Mouse (Mus musculus): ENCODE results near the gene Ints3. TPM values are rescaled to one million over a fixed set of nuclear protein-coding genes. Genes with fewer than 3 reads are reported as not detected.

The Ints3 gene
- polyA plus RNA-seq, 1 experiment from 2014 or later, result 17.9 TPM

- H3K4me1 ChIP-seq (replicated peaks; ENCODE audit: insufficient read depth, low read length), result no peaks in the 10 kb centered on the region
- no peak overlapping the region for H3K4me3 ChIP-seq (replicated peaks; ENCODE audit: low read depth, low read length)
- no peak overlapping the region for H3K27ac ChIP-seq
- 66% methylated on average over 4 of the region's 4 CpGs for WGBS
- H3K9me3 ChIP-seq (replicated peaks; ENCODE audit: low read length), result no peaks in the 10 kb centered on the region
- DNase-seq (ENCODE audit: low spot score), result no peak
- no peak overlapping the region for H3K9ac ChIP-seq (ENCODE audit: low read depth, low read length)
- TF ChIP-seq CTCF (IDR thresholded peaks at IDR 0.05; ENCODE audit: low read depth), result no peak
- H3K27me3 ChIP-seq (ENCODE audit: insufficient read depth, low read length), result no peaks in the 10 kb centered on the region
- no peak for ATAC-seq (replicated peaks; ENCODE audit: low FRiP score, low read depth)
- H3K4me2 ChIP-seq (ENCODE audit: low read length), result no peak overlapping the region
- H3K36me3 ChIP-seq (ENCODE audit: insufficient read depth, low read length), result peaks cover 95% of the 10 kb centered on the region
Measured at GRCm38 (mm10) chr3:90404609-90405008, 28.8 kb downstream of the Ints3 start.

- 80% methylated on average over 3 of the region's 3 CpGs for WGBS
- Histone ChIP-seq H3K9me3 (replicated peaks; ENCODE audit: low read length) (no peaks in the 10 kb centered on the region), H3K36me3 (ENCODE audit: insufficient read depth, low read length) (peaks cover 95% of the 10 kb centered on the region), H3K9ac (ENCODE audit: low read depth, low read length) (no peak overlapping the region), H3K27me3 (ENCODE audit: insufficient read depth, low read length) (no peaks in the 10 kb centered on the region), H3K4me3 (replicated peaks; ENCODE audit: low read depth, low read length) (no peak overlapping the region), H3K4me1 (replicated peaks; ENCODE audit: insufficient read depth, low read length) (no peaks in the 10 kb centered on the region), H3K4me2 (ENCODE audit: low read length) (no peak overlapping the region), H3K27ac (no peak overlapping the region)
- TF ChIP-seq CTCF (IDR thresholded peaks at IDR 0.05; ENCODE audit: low read depth), result no peak
- DNase-seq (ENCODE audit: low spot score) (no peak), ATAC-seq (replicated peaks; ENCODE audit: low FRiP score, low read depth) (no peak)
Measured at GRCm38 (mm10) chr3:90404121-90404520, 29.3 kb downstream of the Ints3 start.

GRCm38 (mm10) chr3:90400993-90401392 is 32.4 kb downstream of the Ints3 start:
- Histone ChIP-seq H3K27me3 (ENCODE audit: insufficient read depth, low read length) (no peaks in the 10 kb centered on the region), H3K4me2 (ENCODE audit: low read length) (no peak overlapping the region), H3K4me3 (replicated peaks; ENCODE audit: low read depth, low read length) (no peak overlapping the region), H3K9ac (ENCODE audit: low read depth, low read length) (no peak overlapping the region), H3K9me3 (replicated peaks; ENCODE audit: low read length) (no peaks in the 10 kb centered on the region), H3K27ac (no peak overlapping the region), H3K36me3 (ENCODE audit: insufficient read depth, low read length) (peaks cover 81% of the 10 kb centered on the region), H3K4me1 (replicated peaks; ENCODE audit: insufficient read depth, low read length) (no peaks in the 10 kb centered on the region)
- ATAC-seq (replicated peaks; ENCODE audit: low FRiP score, low read depth) (no peak), DNase-seq (ENCODE audit: low spot score) (no peak)
- WGBS, result 77% methylated on average over 4 of the region's 4 CpGs
- no peak for TF ChIP-seq CTCF (IDR thresholded peaks at IDR 0.05; ENCODE audit: low read depth)

GRCm38 (mm10) chr3:90395629-90396028 is 37.8 kb downstream of the Ints3 start:
- DNase-seq (ENCODE audit: low spot score), result no peak

GRCm38 (mm10) chr3:90392661-90393060 is 40.8 kb downstream of the Ints3 start:
- Histone ChIP-seq H3K4me2 (ENCODE audit: low read length) (no peak overlapping the region), H3K9me3 (replicated peaks; ENCODE audit: low read length) (no peaks in the 10 kb centered on the region), H3K27ac (no peak overlapping the region), H3K9ac (ENCODE audit: low read depth, low read length) (no peak overlapping the region), H3K27me3 (ENCODE audit: insufficient read depth, low read length) (no peaks in the 10 kb centered on the region), H3K4me3 (replicated peaks; ENCODE audit: low read depth, low read length) (no peak overlapping the region), H3K4me1 (replicated peaks; ENCODE audit: insufficient read depth, low read length) (peaks cover 10% of the 10 kb centered on the region; the same call in 1 of the 2 replicates), H3K36me3 (ENCODE audit: insufficient read depth, low read length) (peaks cover 47% of the 10 kb centered on the region)
- no peak for ATAC-seq (replicated peaks; ENCODE audit: low FRiP score, low read depth)
- no peak for TF ChIP-seq CTCF (IDR thresholded peaks at IDR 0.05; ENCODE audit: low read depth)
- DNase-seq (ENCODE audit: low spot score), result no peak
- 75% methylated on average over 3 of the region's 3 CpGs for WGBS

More at GRCm38 (mm10) chr3:90395629-90396028, 37.8 kb downstream of the Ints3 start:
- Histone ChIP-seq H3K4me3 (replicated peaks; ENCODE audit: low read depth, low read length) (no peak overlapping the region), H3K9me3 (replicated peaks; ENCODE audit: low read length) (no peaks in the 10 kb centered on the region), H3K4me2 (ENCODE audit: low read length) (no peak overlapping the region), H3K27ac (no peak overlapping the region), H3K4me1 (replicated peaks; ENCODE audit: insufficient read depth, low read length) (no peaks in the 10 kb centered on the region), H3K9ac (ENCODE audit: low read depth, low read length) (no peak overlapping the region), H3K27me3 (ENCODE audit: insufficient read depth, low read length) (no peaks in the 10 kb centered on the region), H3K36me3 (ENCODE audit: insufficient read depth, low read length) (peaks cover 69% of the 10 kb centered on the region)
- no peak for ATAC-seq (replicated peaks; ENCODE audit: low FRiP score, low read depth)
- WGBS, result 78% methylated on average over 3 of the region's 3 CpGs
- no peak for TF ChIP-seq CTCF (IDR thresholded peaks at IDR 0.05; ENCODE audit: low read depth)

- H3K9ac ChIP-seq (ENCODE audit: low read depth, low read length), result no peak overlapping the region
- DNase-seq (ENCODE audit: low spot score), result no peak
- H3K27ac ChIP-seq, result no peak overlapping the region
- no peak overlapping the region for H3K4me3 ChIP-seq (replicated peaks; ENCODE audit: low read depth, low read length)
- H3K27me3 ChIP-seq (ENCODE audit: insufficient read depth, low read length), result no peaks in the 10 kb centered on the region
- TF ChIP-seq CTCF (IDR thresholded peaks at IDR 0.05; ENCODE audit: low read depth), result no peak
- ATAC-seq (replicated peaks; ENCODE audit: low FRiP score, low read depth), result no peak
- H3K4me1 ChIP-seq (replicated peaks; ENCODE audit: insufficient read depth, low read length), result peaks cover 15% of the 10 kb centered on the region; the same call in 1 of the 2 replicates
- H3K9me3 ChIP-seq (replicated peaks; ENCODE audit: low read length), result no peaks in the 10 kb centered on the region
- 92% methylated on average over 8 of the region's 8 CpGs for WGBS
- H3K4me2 ChIP-seq (ENCODE audit: low read length), result no peak overlapping the region
- peaks cover 46% of the 10 kb centered on the region for H3K36me3 ChIP-seq (ENCODE audit: insufficient read depth, low read length)
Measured at GRCm38 (mm10) chr3:90391941-90392340, 41.5 kb downstream of the Ints3 start.

GRCm38 (mm10) chr3:90391004-90391403 is 42.4 kb downstream of the Ints3 start:
- Histone ChIP-seq H3K4me1 (replicated peaks; ENCODE audit: insufficient read depth, low read length) (peaks cover 15% of the 10 kb centered on the region; the same call in 1 of the 2 replicates), H3K36me3 (ENCODE audit: insufficient read depth, low read length) (peaks cover 43% of the 10 kb centered on the region), H3K4me2 (ENCODE audit: low read length) (no peak overlapping the region), H3K9ac (ENCODE audit: low read depth, low read length) (no peak overlapping the region), H3K4me3 (replicated peaks; ENCODE audit: low read depth, low read length) (no peak overlapping the region), H3K27me3 (ENCODE audit: insufficient read depth, low read length) (no peaks in the 10 kb centered on the region), H3K27ac (no peak overlapping the region), H3K9me3 (replicated peaks; ENCODE audit: low read length) (no peaks in the 10 kb centered on the region)
- ATAC-seq (replicated peaks; ENCODE audit: low FRiP score, low read depth) (no peak), DNase-seq (ENCODE audit: low spot score) (no peak)
- TF ChIP-seq CTCF (IDR thresholded peaks at IDR 0.05; ENCODE audit: low read depth), result no peak
- WGBS, result 75% methylated on average over 4 of the region's 4 CpGs
